Mouse (Mus musculus) lung, postnatal 0 days (tissue): ENCODE results near the gene Gipc2. TPM values are rescaled to one million over a fixed set of nuclear protein-coding genes. Genes with fewer than 3 reads are reported as not detected.

ENCODE experiments used
- ATAC-seq: fragments of 200-750 bp; cut with Nextera tagmentation; 2 replicates; pipeline ENCODE4 v1.8.0; 2017; ENCODE audit warnings: moderate library complexity
- DNase-seq: peaks from one replicate; pipeline ENCODE4 v3.0.0-alpha.2; 2016; ENCODE audit warnings: low spot score
- H3K27ac ChIP-seq: fragments of 300-500 bp; sonication (generic); 2 replicates; pipeline ENCODE4 v1.5.1; 2014; ENCODE audit warnings: antibody characterized with exemption, mild to moderate bottlenecking, low read length, mixed read lengths
- H3K27me3 ChIP-seq: fragments of 300-500 bp; sonication (generic); replicated peaks from 2 replicates; pipeline ENCODE4 v1.6.1; 2014; ENCODE audit warnings: low read length, mixed read lengths; ENCODE audit not compliant: insufficient read depth
- H3K36me3 ChIP-seq: fragments of 300-500 bp; sonication (generic); 2 replicates; pipeline ENCODE4 v1.6.1; 2014; ENCODE audit warnings: low read length, mixed read lengths; ENCODE audit not compliant: insufficient read depth
- H3K4me1 ChIP-seq: fragments of 300-500 bp; sonication (generic); 2 replicates; pipeline ENCODE4 v1.6.1; 2014; ENCODE audit warnings: antibody characterized with exemption, low read depth, low read length, mixed read lengths; ENCODE audit not compliant: insufficient read depth
- H3K4me2 ChIP-seq: fragments of 300-500 bp; sonication (generic); replicated peaks from 2 replicates; pipeline ENCODE4 v1.6.1; 2014; ENCODE audit warnings: low read depth, mild to moderate bottlenecking, low read length, moderate library complexity, mixed read lengths
- H3K4me3 ChIP-seq: fragments of 300-500 bp; sonication (generic); 2 replicates; pipeline ENCODE4 v1.5.1; 2014; ENCODE audit warnings: low read depth, low read length
- H3K9ac ChIP-seq: fragments of 300-500 bp; sonication (generic); replicated peaks from 2 replicates; pipeline ENCODE4 v1.6.1; 2014; ENCODE audit warnings: low read depth, mild to moderate bottlenecking
- H3K9me3 ChIP-seq: fragments of 300-500 bp; sonication (generic); 2 replicates; pipeline ENCODE4 v1.6.1; 2016; ENCODE audit warnings: low read length, mixed read lengths
- CTCF ChIP-seq: IDR thresholded peaks from 2 replicates; pipeline ENCODE4 v1.5.1; 2016; ENCODE audit warnings: antibody characterized with exemption, mild to moderate bottlenecking
- EP300 ChIP-seq: IDR thresholded peaks from 2 replicates; pipeline ENCODE4 v1.6.1; 2016; ENCODE audit warnings: antibody characterized with exemption, mild to moderate bottlenecking, control low read depth
- WGBS: fragments of 180-500 bp; shearing (Covaris S2); extraction: QIAGEN DNeasy Blood & Tissue Kit; methylation state at CpG from one replicate; pipeline ENCODE4 v1.1.7; 2014; 5-methylcytosine and 5-hydroxymethylcytosine counted together
- polyA plus RNA-seq: library from polyadenylated mRNA; unstranded; fragments of >200 nt; fragmentation: Nextera tagmentation; extraction: Ambion mirVana; gene quantifications from 2 replicates; pipeline ENCODE4 v1.2.1, GENCODE M21; 2015

The Gipc2 gene
- polyA plus RNA-seq, 1 experiment from 2014 or later, result 86.3 TPM

GRCm38 (mm10) chr3:152111081-152111480 is 54.9 kb downstream of the Gipc2 start:
- H3K9me3 ChIP-seq, result no peaks in the 10 kb centered on the region
- DNase-seq, result peak; percentile 91
- WGBS, result 9% methylated on average over 9 of the region's 9 CpGs
- TF ChIP-seq EP300, result no peak
- peak; percentile 87 for TF ChIP-seq CTCF
- no peak overlapping the region for H3K9ac ChIP-seq
- peaks cover 15% of the 10 kb centered on the region; the same call in 1 of the 2 replicates for H3K4me1 ChIP-seq
- no peaks in the 10 kb centered on the region for H3K36me3 ChIP-seq
- no peaks in the 10 kb centered on the region for H3K27me3 ChIP-seq
- H3K4me2 ChIP-seq, result no peak overlapping the region; the same call in 1 of the 2 replicates
- H3K4me3 ChIP-seq, result no peak overlapping the region
- peak; percentile 27 for ATAC-seq
- H3K27ac ChIP-seq, result no peak overlapping the region

- no peaks in the 10 kb centered on the region for H3K36me3 ChIP-seq
- DNase-seq (no peak), ATAC-seq (no peak)
- H3K4me3 ChIP-seq, result no peak overlapping the region
- WGBS, result 54% methylated on average over 7 of the region's 7 CpGs
- peaks cover 12% of the 10 kb centered on the region; the same call in 1 of the 2 replicates for H3K4me1 ChIP-seq
- H3K9me3 ChIP-seq, result no peaks in the 10 kb centered on the region
- TF ChIP-seq EP300, result no peak
- no peak for TF ChIP-seq CTCF
- H3K4me2 ChIP-seq, result no peak overlapping the region
- no peak overlapping the region for H3K9ac ChIP-seq
- H3K27ac ChIP-seq, result no peak overlapping the region
- H3K27me3 ChIP-seq, result 0 out of 2 replicates have a peak, but pooled peaks cover 5% of the 10 kb centered on the region
Measured at GRCm38 (mm10) chr3:152109260-152109587, 56.8 kb downstream of the Gipc2 start.

- 34% methylated on average over 3 of the region's 3 CpGs for WGBS
- H3K4me1 ChIP-seq, result peaks cover 10% of the 10 kb centered on the region; the same call in 1 of the 2 replicates
- no peaks in the 10 kb centered on the region for H3K9me3 ChIP-seq
- no peak overlapping the region for H3K4me3 ChIP-seq
- DNase-seq (no peak), ATAC-seq (no peak)
- H3K9ac ChIP-seq, result no peak overlapping the region
- 0 out of 2 replicates have a peak, but pooled peaks cover 5% of the 10 kb centered on the region for H3K27me3 ChIP-seq
- H3K4me2 ChIP-seq, result no peak overlapping the region
- TF ChIP-seq EP300 (no peak), CTCF (no peak)
- no peaks in the 10 kb centered on the region for H3K36me3 ChIP-seq
- no peak overlapping the region for H3K27ac ChIP-seq
Measured at GRCm38 (mm10) chr3:152108560-152109259, 57.3 kb downstream of the Gipc2 start.

DNA sequence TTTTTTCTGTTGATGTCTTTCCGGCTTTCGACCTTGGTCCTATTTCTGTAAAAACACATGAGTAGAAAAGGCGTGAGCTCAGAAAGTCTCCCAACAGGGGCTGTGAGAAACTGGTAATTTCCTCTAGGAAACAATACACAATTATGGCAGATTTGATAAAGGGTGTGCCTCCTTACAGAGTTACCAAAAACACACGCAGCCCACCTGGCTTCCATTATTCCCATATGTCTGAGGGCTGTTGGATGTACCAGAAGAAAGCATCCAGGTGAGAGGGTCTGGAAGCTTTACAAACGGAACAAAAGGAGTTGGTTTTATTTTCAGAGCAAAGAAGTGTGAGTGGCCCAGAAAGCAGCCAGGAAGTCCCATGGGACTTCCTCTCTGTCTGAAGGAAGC is 58.0 kb downstream of the Gipc2 start:
- no peak overlapping the region for H3K27ac ChIP-seq
- H3K27me3 ChIP-seq, result 0 out of 2 replicates have a peak, but pooled peaks cover 5% of the 10 kb centered on the region
- no peaks in the 10 kb centered on the region for H3K9me3 ChIP-seq
- peaks cover 10% of the 10 kb centered on the region; the same call in 1 of the 2 replicates for H3K4me1 ChIP-seq
- WGBS, result 38% methylated on average over 5 of the region's 5 CpGs
- H3K4me2 ChIP-seq, result no peak overlapping the region
- H3K36me3 ChIP-seq, result no peaks in the 10 kb centered on the region
- no peak overlapping the region for H3K9ac ChIP-seq
- no peak overlapping the region for H3K4me3 ChIP-seq
- DNase-seq, result no peak
- no peak for TF ChIP-seq EP300
- TF ChIP-seq CTCF, result no peak
- no peak for ATAC-seq

DNA sequence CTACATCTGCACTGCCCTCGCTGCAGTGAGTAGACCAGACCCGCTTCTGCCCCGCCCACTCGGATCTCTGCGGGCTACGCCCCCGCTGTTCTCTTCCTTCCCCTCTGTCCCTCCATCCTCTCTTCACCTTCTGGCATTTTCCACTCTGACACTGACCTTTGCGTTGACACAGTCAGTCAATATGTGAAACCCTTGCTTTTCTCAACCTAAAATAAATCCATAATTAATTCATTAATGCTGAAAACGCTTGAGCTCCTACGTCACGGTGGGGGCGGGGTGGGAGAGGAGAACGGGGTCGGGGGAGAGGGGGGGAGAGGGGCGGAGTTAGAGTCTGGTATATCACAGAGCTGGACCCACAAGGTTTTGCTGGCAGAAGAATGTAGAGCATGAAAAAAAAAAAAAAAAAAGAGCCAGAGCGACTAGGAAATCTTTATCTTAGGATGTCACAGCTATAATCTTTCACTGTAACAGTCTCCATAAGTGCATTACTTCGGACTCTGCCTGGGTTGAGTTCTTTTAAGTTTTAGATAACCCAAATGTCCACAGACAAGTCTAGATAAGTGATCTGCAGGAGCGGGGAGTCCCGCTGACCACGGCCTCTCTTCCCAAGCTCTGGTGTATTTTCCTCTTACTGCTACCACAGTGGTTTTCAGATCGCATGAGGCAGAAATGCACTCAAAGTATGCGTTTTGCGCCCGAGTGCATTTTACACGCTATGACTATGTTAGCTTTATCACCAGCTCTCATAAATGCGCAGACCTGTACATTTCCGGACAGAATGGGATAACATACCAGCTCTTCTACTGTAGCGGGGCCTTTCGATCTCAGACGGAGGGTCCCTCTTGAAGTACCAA is 58.7 kb downstream of the Gipc2 start:
- DNase-seq (peak; percentile 40), ATAC-seq (peak; percentile 10; the same call in 1 of the 2 replicates)
- H3K27ac ChIP-seq, result no peak overlapping the region
- TF ChIP-seq CTCF, result no peak
- TF ChIP-seq EP300, result no peak
- 0 out of 2 replicates have a peak, but pooled peaks cover 5% of the 10 kb centered on the region for H3K27me3 ChIP-seq
- WGBS, result 15% methylated on average over 29 of the region's 30 CpGs
- peak overlapping the region; percentile 41 for H3K4me2 ChIP-seq
- no peaks in the 10 kb centered on the region for H3K36me3 ChIP-seq
- H3K9ac ChIP-seq, result no peak overlapping the region
- H3K4me1 ChIP-seq, result peaks cover 10% of the 10 kb centered on the region; the same call in 1 of the 2 replicates
- no peaks in the 10 kb centered on the region for H3K9me3 ChIP-seq
- 0 out of 2 replicates have a peak overlapping the region, but pooled peaks have one; percentile 2 for H3K4me3 ChIP-seq
